Mouse (Mus musculus) spleen, postnatal 14 days (tissue): ENCODE measurements around the gene Nfx1.

Source experiments
- DNase-seq, 2 experiments: peaks; one replicate each; pipeline ENCODE4 v3.0.0; 2021 to 2022; ENCODE audit warnings: low spot score in 2 of 2

Gene Nfx1

DNA sequence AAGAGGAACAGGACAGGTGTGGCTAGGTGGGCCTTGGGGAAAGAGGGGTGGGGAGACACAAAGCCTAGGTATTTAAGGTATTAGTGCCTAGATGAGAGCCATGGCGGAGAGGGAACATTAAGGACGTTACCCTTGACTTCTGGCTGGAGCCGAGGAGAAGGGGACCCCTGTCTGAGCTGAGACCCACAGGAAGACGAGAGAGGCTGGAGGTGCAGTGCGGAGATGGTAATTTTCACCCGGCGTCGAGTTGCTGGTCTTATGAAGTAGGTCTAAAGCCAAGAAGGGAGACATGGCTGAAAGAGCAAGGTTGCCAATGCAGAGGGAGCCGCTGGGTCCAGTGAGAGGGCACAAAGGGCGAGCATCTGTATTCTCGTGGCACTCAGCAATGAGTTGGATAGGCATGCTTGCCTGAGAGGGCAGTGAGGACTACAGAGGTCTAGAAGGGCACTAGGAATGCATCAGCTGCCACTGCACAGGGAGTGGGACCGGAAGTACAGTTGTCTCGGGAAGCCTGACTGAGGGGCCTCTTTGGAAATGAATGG, 75.6 kb downstream of the Nfx1 start:
- no peak for DNase-seq

GRCm38 (mm10) chr4:41047524-41048271, 77.0 kb downstream of the Nfx1 start, which contains the start of gene Aqp7:
Gene Aqp7 (minus strand): TSS chr4:41048139.
- DNase-seq: no peak

DNA sequence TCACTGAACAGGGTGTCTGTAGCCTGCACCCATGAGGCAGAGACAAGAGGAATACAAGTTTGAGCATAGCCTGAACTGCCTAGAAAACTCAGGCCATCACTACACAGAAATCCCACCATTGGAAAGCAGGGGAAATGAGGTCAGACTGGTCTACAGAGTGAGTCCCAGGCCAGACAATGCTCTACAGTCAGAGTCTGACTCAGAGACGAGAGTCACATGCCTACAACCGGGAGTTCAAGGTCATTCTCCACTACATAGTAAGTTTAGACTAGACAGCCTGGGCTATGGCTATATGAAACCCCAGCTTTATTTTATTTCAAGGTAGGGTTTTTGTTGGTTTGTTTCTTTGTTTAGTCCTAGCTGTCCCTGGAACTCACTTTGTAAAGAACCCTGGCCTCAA, 78.2 kb downstream of the Nfx1 start:
- DNase-seq: no peak

GRCm38 (mm10) chr4:41050726-41051675, 80.3 kb downstream of the Nfx1 start:
- DNase-seq: peak; percentile 49 to 72

GRCm38 (mm10) chr4:41051781-41052180, 81.1 kb downstream of the Nfx1 start:
- DNase-seq: no peak

GRCm38 (mm10) chr4:41055111-41055510, 84.4 kb downstream of the Nfx1 start:
- no peak for DNase-seq

DNA sequence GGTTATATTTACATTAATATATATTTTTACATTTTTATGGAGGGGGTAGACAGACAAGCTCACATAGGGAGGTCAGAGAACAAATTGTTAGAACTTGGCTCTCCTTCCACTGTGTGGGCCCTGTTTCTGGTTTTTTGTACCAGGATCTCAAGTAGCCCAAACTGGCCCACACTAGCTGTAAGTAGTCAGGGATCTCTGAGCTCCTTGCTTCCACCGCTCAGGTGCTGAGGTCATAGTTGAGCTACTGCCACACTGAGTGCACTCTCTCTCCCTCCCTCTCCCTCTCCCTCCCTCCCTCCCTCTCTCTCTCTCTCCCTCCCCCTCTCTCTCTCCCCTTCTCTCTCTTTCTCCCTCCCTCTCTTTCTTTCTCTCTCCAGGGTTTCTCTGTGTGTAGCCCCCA, 85.5 kb downstream of the Nfx1 start:
- DNase-seq: no peak

- no peak for DNase-seq
Observed at GRCm38 (mm10) chr4:41056742-41057332, 86.1 kb downstream of the Nfx1 start.

DNA sequence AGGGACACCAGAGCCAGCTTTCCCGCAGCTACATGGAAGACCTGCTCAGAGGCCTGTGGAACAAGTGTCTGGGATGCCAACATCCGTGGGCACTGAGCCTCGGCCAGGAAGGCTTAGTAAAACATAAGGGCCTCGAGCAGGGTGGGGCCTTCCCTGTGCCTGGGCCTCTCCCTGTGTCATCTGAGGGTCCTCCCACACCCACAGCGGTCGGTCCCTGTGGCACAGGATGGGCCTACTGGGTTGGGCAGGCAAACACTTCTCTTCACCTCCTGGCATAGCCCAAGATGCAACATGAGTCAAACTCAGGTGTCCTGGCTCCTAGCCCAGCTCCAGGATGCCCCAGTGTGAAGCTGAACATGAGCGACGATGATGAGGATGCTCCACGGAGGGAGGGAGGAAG, 86.7 kb downstream of the Nfx1 start:
- DNase-seq: no peak

DNA sequence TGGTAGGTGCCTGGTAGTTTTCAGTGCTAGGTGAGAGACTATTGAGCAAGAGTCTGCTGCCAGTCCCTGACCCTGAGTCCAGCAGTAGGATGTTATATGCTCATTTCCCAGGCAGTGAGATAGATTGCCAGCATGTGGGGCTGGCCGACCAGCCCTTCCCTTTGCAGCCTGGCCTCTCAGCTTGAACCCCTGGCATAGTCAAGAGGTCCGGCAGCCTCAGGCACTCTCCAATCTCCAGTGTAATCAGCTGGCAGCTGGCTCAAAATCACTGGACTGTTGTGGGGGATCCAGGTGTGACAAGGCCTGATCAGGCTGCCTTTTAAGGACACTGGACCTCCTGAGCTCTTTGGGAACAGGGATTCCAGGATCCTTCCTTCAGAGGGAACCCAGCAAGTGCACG, 92.6 kb downstream of the Nfx1 start:
- DNase-seq: no peak

GRCm38 (mm10) chr4:41063894-41064673, 93.4 kb downstream of the Nfx1 start:
- DNase-seq: peak in 1 of 2 experiments; percentile 16

- DNase-seq: no peak
Observed at GRCm38 (mm10) chr4:41065196-41065595, 94.5 kb downstream of the Nfx1 start.

DNA sequence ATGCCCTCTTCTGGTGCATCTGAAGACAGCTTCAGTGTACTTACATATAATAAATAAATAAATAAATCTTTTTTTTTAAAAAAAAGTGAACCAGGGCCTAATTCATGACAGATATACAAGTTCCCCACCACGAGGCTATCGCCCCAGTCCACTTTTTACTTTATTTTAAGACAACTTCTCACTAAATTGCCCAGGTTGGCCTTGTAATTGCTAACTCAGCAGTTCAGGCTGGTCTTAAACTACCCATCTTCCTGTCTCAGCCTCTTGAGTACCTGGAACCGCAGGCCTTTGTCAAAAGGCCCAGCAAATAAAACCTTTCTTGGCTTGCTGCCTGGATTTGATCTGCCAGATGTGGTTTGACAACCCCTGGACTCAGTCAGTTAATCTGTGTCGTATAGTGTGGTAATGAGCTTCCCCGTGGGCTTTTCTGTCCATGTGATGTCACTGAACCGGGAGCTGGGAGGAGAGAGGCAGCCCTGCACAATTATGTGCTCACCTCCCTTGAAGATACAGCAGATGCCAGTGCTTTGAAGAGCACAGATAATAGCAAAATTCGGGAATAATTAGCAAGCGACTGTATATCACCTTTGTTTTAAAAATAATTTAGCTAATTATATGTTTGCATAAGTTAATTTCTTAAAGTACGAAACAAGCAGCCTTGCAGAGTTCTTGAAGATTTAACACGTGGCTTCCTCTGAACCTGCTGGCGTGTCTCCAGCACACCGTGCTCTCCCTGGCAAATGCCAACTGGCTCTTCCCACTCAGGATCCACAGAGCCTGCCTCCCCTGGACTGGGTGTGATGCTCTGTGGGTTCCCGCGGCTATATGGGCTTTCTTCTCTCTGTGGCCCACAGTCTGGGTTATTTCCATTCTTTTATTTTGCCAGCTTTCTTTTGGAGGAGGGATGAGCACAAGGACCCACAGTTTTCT, 101.1 kb downstream of the Nfx1 start:
- no peak for DNase-seq

DNA sequence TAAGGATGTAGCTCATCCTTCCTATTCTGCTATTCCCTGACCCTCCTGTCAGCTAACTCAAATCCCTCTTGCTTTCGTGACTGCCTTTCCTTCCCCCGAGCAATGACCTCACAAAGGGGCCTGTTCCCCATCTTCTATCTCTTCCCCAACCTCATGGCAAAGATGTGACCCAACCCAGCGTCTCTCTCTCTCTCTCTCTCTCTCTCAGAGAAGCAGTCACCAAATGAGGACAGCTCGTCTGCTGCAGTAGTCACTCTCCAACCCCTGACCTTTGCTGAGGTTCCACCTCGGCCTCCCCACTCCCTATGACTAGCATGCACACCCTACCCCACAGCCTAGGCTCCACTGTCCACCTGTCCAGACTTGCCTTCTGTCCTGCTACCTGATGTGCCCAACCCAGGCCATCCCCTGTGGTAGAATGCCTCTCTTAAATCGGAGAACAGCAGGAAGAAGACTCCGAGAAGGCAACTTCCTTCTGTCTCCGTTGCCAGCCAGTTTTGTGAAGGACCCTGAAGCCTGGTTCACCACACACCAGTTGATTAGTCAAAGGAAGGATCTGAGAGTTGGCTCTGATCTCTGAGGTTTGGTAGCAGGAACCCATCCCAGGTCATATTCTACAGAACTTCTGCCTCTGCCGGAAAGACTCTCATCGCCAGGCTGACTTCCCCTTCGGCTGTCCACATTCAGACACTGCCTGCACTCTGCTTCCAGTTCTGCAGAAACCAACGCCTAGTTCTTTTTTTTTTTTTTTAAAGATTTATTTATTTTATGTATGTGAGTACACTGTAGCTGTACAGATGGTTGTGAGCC, 102.5 kb downstream of the Nfx1 start:
- DNase-seq: no peak

DNA sequence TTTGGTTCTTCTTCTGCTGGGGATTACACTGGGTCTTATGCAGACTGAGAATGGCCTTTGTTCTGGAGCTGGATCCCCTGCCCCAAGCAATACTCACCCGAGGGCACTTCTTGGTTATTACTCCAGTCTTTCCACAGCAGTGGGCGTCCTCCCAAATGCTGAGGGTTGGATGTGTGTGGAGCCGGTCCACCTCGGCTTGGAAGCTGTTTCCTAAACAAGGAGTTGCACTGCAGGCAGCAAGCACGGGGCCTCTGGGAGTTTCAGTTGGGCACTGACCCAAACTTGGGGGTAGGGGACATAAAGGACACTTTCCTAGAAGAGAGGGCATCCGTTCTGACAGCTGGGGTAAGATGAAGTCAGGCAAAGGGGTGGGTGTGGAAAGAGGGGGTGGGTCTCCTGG, 103.8 kb downstream of the Nfx1 start:
- no peak for DNase-seq
